Mouse (Mus musculus) E14TG2a.4 (cell line): ENCODE results near the gene 1700017B05Rik.

Experiments
- CTCF ChIP-seq: conservative IDR thresholded peaks from 2 replicates; pipeline ENCODE4 v1.5.1; 2014; ENCODE audit warnings: low read length
- NANOG ChIP-seq: IDR thresholded peaks from 2 replicates; pipeline ENCODE4 v1.6.1; 2014; ENCODE audit warnings: borderline replicate concordance, low read length, mixed read lengths
- POU5F1 ChIP-seq: IDR thresholded peaks from 2 replicates; pipeline ENCODE4 v1.6.1; 2014; ENCODE audit warnings: low read length, borderline replicate concordance

DNA sequence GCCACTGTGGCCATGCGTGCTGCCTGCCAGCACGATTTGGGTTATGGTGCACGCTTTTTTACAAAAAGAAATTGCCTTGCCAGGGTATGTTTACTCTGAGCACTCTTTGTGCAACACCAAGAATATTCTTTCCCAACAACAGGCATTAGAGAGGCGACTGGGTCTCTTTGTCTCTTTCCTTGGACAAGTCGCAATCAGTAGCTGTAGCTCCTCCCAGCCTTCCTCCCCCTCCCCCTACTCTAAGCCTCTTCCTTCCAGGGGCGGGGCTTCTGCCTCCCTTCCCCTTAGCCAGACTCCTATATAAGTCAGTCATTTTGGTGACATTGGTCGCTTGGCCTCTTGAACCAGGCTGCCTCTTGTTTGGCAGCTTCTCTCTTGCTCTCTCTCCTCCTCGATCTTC lies 33.9 kb upstream of the 1700017B05Rik start:
- no peak for TF ChIP-seq POU5F1
- no peak for TF ChIP-seq CTCF
- no peak for TF ChIP-seq NANOG
